Mouse (Mus musculus) intestine, embryonic 14.5 days (tissue): ENCODE data around the gene Cacna2d3. TPM values are rescaled to one million over a fixed set of nuclear protein-coding genes. Genes with fewer than 3 reads are reported as not detected.
A peak's percentile ranks its signal among the peaks of the same experiment; 100 is the strongest.

Experiments
- ATAC-seq: fragments of 200-750 bp; cut with Nextera tagmentation; replicated peaks from 2 replicates; pipeline ENCODE4 v1.8.0; 2017; ENCODE audit warnings: low read depth, moderate number of reproducible peaks, moderate TSS enrichment, moderate library complexity; ENCODE audit not compliant: low FRiP score, low TSS enrichment
- DNase-seq: peaks from one replicate; pipeline ENCODE4 v3.0.0-alpha.2; 2018; ENCODE audit warnings: low spot score
- H3K27ac ChIP-seq: fragments of 300-500 bp; sonication (generic); 2 replicates; pipeline ENCODE4 v1.5.1; 2014; ENCODE audit warnings: low read depth, mild to moderate bottlenecking, control low read depth
- H3K27me3 ChIP-seq: fragments of 300-500 bp; sonication (generic); replicated peaks from 2 replicates; pipeline ENCODE4 v1.6.1; 2014; ENCODE audit warnings: low read length, control low read depth; ENCODE audit not compliant: control insufficient read depth, insufficient read depth
- H3K36me3 ChIP-seq: fragments of 300-500 bp; sonication (generic); 2 replicates; pipeline ENCODE4 v1.6.1; 2014; ENCODE audit warnings: low read length, control low read depth; ENCODE audit not compliant: control insufficient read depth, insufficient read depth
- H3K4me1 ChIP-seq: fragments of 300-500 bp; sonication (generic); replicated peaks from 2 replicates; pipeline ENCODE4 v1.6.1; 2014; ENCODE audit warnings: low read length, control low read depth, mixed read lengths; ENCODE audit not compliant: control insufficient read depth, insufficient read depth
- H3K4me2 ChIP-seq: fragments of 300-500 bp; sonication (generic); 2 replicates; pipeline ENCODE4 v1.6.1; 2014; ENCODE audit warnings: low read length
- H3K4me3 ChIP-seq: fragments of 300-500 bp; sonication (generic); 2 replicates; pipeline ENCODE4 v1.5.1; 2014; ENCODE audit warnings: low read depth, low read length, control low read depth, mixed read lengths
- H3K9ac ChIP-seq: fragments of 300-500 bp; sonication (generic); 2 replicates; pipeline ENCODE4 v1.6.1; 2014; ENCODE audit warnings: mild to moderate bottlenecking, low read length
- H3K9me3 ChIP-seq: fragments of 300-500 bp; sonication (generic); 2 replicates; pipeline ENCODE4 v1.6.1; 2016; ENCODE audit warnings: low read length, control low read depth; ENCODE audit not compliant: control insufficient read depth
- WGBS: fragments of 180-500 bp; shearing (Covaris S2); extraction: QIAGEN DNeasy Blood & Tissue Kit; methylation state at CpG from one replicate; pipeline ENCODE4 v1.1.7; 2014; 5-methylcytosine and 5-hydroxymethylcytosine counted together
- polyA plus RNA-seq: library from polyadenylated mRNA; unstranded; fragments of >200 nt; fragmentation: Nextera tagmentation; extraction: Ambion mirVana; gene quantifications from 2 replicates; pipeline ENCODE4 v1.2.1, GENCODE M21; 2014

Gene Cacna2d3
- polyA plus RNA-seq, 1 experiment from 2014 or later = 2.2 TPM

DNA sequence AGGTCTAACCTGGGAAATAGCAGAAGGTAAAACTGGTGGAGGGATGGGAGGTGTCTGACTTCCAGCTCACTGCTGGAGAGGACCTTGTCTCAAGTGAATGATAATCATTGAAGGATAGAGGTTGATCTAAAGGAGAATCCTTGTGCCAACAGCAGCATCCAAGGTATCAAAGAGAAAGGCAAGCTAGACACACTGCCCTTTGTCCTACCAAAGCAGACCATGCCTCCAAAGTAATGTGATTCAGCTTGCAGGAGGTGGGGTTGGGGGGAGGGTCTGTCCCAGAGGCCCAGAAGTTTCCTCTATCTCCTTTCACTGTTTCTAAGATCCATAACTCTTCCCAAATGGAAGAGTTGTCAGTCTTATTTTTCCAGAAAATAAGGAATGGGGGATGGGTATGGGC lies 754.8 kb downstream of the Cacna2d3 start:
- no peak overlapping the region for H3K9ac ChIP-seq
- no peaks in the 10 kb centered on the region for H3K27me3 ChIP-seq
- H3K4me1 ChIP-seq = no peaks in the 10 kb centered on the region
- DNase-seq (no peak), ATAC-seq (no peak)
- no peak overlapping the region for H3K27ac ChIP-seq
- H3K9me3 ChIP-seq = no peaks in the 10 kb centered on the region
- no peak overlapping the region for H3K4me3 ChIP-seq
- no peak overlapping the region for H3K4me2 ChIP-seq
- no peaks in the 10 kb centered on the region for H3K36me3 ChIP-seq

DNA sequence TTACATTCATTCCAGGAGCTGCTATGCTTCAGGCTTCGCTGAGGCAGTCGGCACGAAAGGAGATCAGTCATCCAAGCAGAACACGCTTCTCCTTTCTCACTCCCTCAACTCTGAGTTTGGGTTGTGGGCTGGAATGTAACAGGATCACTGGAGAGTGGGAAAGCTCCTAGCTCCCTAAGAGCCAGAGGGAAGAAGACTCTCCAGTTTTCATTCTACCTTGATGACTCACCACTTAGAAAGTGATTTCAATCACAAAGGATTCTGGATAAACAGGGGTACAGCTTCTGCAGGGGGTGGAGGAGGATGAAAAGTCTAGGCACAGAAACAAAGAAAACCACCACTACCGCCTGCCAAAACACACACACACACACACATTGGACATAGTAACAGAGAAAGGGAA lies 760.3 kb downstream of the Cacna2d3 start:
- 0 out of 2 replicates have a peak, but pooled peaks cover 5% of the 10 kb centered on the region for H3K4me1 ChIP-seq
- H3K9me3 ChIP-seq = no peaks in the 10 kb centered on the region
- 67% methylated on average over 5 of the region's 5 CpGs for WGBS
- no peak overlapping the region for H3K27ac ChIP-seq
- H3K36me3 ChIP-seq = no peaks in the 10 kb centered on the region
- H3K27me3 ChIP-seq = 0 out of 2 replicates have a peak, but pooled peaks cover 3% of the 10 kb centered on the region
- no peak overlapping the region for H3K9ac ChIP-seq
- DNase-seq = peak; percentile 10
- ATAC-seq = no peak
- H3K4me3 ChIP-seq = no peak overlapping the region
- no peak overlapping the region for H3K4me2 ChIP-seq

GRCm38 (mm10) chr14:28959042-28959441 lies 762.6 kb downstream of the Cacna2d3 start:
- no peak overlapping the region for H3K4me3 ChIP-seq
- WGBS = 57% methylated on average over 3 of the region's 3 CpGs
- H3K9me3 ChIP-seq = no peaks in the 10 kb centered on the region
- DNase-seq = no peak
- H3K36me3 ChIP-seq = no peaks in the 10 kb centered on the region
- H3K27ac ChIP-seq = no peak overlapping the region
- no peak overlapping the region for H3K9ac ChIP-seq
- no peak overlapping the region for H3K4me2 ChIP-seq
- H3K27me3 ChIP-seq = 0 out of 2 replicates have a peak, but pooled peaks cover 3% of the 10 kb centered on the region
- H3K4me1 ChIP-seq = 0 out of 2 replicates have a peak, but pooled peaks cover 5% of the 10 kb centered on the region
- ATAC-seq = no peak

DNA sequence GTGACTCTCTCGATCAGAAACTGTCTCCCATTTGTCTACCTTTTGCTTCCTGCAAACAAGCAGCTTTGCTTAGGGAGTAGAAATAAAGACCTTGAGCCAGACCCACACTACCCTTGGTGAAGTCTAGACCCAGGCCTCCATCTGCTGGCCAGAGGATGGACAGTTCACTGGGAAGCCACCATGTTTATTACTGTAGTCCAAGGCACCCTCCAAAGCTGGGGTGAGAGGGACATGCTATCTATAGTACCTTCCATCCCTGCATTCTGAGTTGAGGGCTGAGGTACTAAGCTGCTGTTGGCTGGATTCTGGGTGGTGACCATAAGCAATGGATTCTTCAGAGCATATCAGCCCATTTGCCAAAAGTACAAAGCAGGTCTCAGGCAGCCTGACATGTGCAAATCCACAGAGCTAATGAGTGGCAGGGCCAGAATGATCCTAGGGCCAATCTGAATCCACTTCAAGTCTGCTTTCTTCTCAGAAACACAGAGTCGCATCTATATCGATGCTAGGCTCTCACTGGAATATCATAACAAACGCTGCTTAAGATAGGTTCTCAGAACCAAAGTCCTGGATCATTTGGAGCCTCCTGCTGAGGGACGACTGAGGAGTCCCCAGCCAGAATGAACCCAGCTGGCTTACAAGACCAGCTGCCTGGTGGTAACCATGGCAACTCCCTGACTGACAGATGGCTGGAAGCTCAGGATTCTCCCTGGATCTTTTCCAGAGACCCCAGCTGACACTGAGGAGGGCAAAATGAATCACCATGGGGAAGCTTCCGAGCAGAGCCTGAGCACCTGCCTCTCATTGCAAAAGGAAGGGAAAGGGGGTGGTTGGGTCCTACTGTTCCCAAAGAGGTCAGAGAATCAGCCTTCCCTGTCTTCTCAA lies 763.3 kb downstream of the Cacna2d3 start:
- no peak overlapping the region for H3K27ac ChIP-seq
- 25% methylated on average over 6 of the region's 6 CpGs for WGBS
- H3K9me3 ChIP-seq = no peaks in the 10 kb centered on the region
- 0 out of 2 replicates have a peak, but pooled peaks cover 3% of the 10 kb centered on the region for H3K27me3 ChIP-seq
- H3K4me3 ChIP-seq = no peak overlapping the region
- H3K4me2 ChIP-seq = no peak overlapping the region
- H3K4me1 ChIP-seq = 0 out of 2 replicates have a peak, but pooled peaks cover 5% of the 10 kb centered on the region
- no peak for DNase-seq
- no peaks in the 10 kb centered on the region for H3K36me3 ChIP-seq
- ATAC-seq = peak; percentile 47; the same call in 1 of the 2 replicates
- H3K9ac ChIP-seq = no peak overlapping the region

- 0 out of 2 replicates have a peak, but pooled peaks cover 5% of the 10 kb centered on the region for H3K4me1 ChIP-seq
- DNase-seq (no peak), ATAC-seq (no peak)
- H3K9ac ChIP-seq = no peak overlapping the region
- H3K4me3 ChIP-seq = no peak overlapping the region
- H3K4me2 ChIP-seq = no peak overlapping the region
- H3K36me3 ChIP-seq = no peaks in the 10 kb centered on the region
- H3K27me3 ChIP-seq = 0 out of 2 replicates have a peak, but pooled peaks cover 3% of the 10 kb centered on the region
- H3K27ac ChIP-seq = no peak overlapping the region
- no peaks in the 10 kb centered on the region for H3K9me3 ChIP-seq
- 15% methylated on average over 3 of the region's 3 CpGs for WGBS
Observed at GRCm38 (mm10) chr14:28955181-28955580, 766.5 kb downstream of the Cacna2d3 start.

- no peaks in the 10 kb centered on the region for H3K9me3 ChIP-seq
- no peak overlapping the region for H3K27ac ChIP-seq
- ATAC-seq (no peak), DNase-seq (no peak)
- 0 out of 2 replicates have a peak, but pooled peaks cover 5% of the 10 kb centered on the region for H3K4me1 ChIP-seq
- H3K36me3 ChIP-seq = no peaks in the 10 kb centered on the region
- H3K4me3 ChIP-seq = no peak overlapping the region
- 55% methylated on average over 3 of the region's 3 CpGs for WGBS
- H3K4me2 ChIP-seq = no peak overlapping the region
- 0 out of 2 replicates have a peak, but pooled peaks cover 3% of the 10 kb centered on the region for H3K27me3 ChIP-seq
- H3K9ac ChIP-seq = no peak overlapping the region
Observed at GRCm38 (mm10) chr14:28954588-28954987, 767.1 kb downstream of the Cacna2d3 start.

DNA sequence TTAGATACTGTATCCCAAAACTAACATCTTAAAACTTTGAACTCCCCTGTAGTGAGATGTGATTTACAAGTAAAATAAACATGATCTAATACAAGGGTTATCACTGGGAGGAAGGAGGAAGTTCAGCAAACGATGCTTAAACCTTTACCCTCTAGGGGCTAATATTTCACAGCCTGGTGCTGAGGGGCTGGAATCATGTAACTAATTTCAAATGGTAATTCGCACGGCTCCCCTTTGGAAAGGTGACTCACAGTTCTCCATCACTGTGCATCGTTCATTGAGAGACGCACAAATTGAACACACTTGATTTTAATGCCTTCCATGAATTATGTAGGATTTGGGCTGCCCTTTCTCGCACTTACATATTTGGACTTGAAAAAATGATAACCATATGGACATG lies 767.6 kb downstream of the Cacna2d3 start:
- 23% methylated on average over 6 of the region's 6 CpGs for WGBS
- Histone ChIP-seq H3K9me3 (no peaks in the 10 kb centered on the region), H3K27me3 (0 out of 2 replicates have a peak, but pooled peaks cover 3% of the 10 kb centered on the region), H3K4me2 (no peak overlapping the region), H3K9ac (no peak overlapping the region), H3K4me3 (no peak overlapping the region), H3K36me3 (no peaks in the 10 kb centered on the region), H3K4me1 (0 out of 2 replicates have a peak, but pooled peaks cover 5% of the 10 kb centered on the region), H3K27ac (no peak overlapping the region)
- DNase-seq (no peak), ATAC-seq (no peak)

DNA sequence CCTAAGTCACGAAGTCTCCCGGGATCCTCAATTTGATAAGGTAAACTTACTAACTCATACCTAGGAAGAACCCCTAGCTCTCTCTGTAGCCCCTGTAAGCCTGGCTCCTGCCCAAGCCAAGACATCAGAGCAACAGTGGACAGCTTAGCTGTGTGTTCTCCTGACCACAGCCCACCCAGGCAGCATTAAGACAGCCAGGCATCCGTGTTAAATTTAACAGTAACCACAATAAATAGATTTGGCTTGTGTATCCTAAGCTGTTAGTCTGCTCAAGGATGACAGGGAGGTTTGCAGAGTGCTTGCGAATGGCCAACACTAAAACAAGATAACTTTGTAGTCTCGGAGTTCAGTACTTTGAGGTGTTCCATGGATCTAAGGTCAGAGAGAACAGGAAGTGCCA lies 768.3 kb downstream of the Cacna2d3 start:
- Histone ChIP-seq H3K27me3 (0 out of 2 replicates have a peak, but pooled peaks cover 3% of the 10 kb centered on the region), H3K9me3 (no peaks in the 10 kb centered on the region), H3K4me1 (0 out of 2 replicates have a peak, but pooled peaks cover 2% of the 10 kb centered on the region), H3K27ac (no peak overlapping the region), H3K4me3 (no peak overlapping the region), H3K36me3 (no peaks in the 10 kb centered on the region), H3K9ac (no peak overlapping the region), H3K4me2 (no peak overlapping the region)
- no peak for ATAC-seq
- peak; percentile 64 for DNase-seq
- 25% methylated on average over 5 of the region's 5 CpGs for WGBS
